Mouse (Mus musculus): ENCODE data around the gene Golga2. TPM values are rescaled to one million over a fixed set of nuclear protein-coding genes. Genes with fewer than 3 reads are reported as not detected.

Golga2 gene
- polyA plus RNA-seq (2015; fragmentation: Nextera tagmentation; extraction: Ambion mirVana) = 24.9 and 25.2 TPM in 2 replicates

GRCm38 (mm10) chr2:32287334-32287840 is at the start of gene Golga2:
TSS of gene Golga2 (plus strand) at chr2:32287384.
- Histone ChIP-seq H3K9me3 (no peaks in the 10 kb centered on the region), H3K36me3 (peaks cover 16% of the 10 kb centered on the region), H3K9ac (peak within 1 kb of the TSS; percentile 91), H3K27me3 (replicated peaks) (no peaks in the 10 kb centered on the region), H3K4me3 (replicated peaks) (peak within 1 kb of the TSS; percentile 87), H3K4me2 (peak within 1 kb of the TSS; percentile 84), H3K27ac (peak within 1 kb of the TSS; percentile 68), H3K4me1 (peaks cover 19% of the 10 kb centered on the region)
- no peak for ATAC-seq (ENCODE audit: insufficient read depth, low FRiP score, low read depth)
- WGBS = 0% methylated on average over 23 of the region's 23 CpGs

GRCm38 (mm10) chr2:32237571-32237970 is 49.6 kb upstream of the Golga2 start:
- peak overlapping the region; percentile 92 for H3K27ac ChIP-seq
- peaks cover 13% of the 10 kb centered on the region; the same call in 1 of the 2 replicates for H3K4me1 ChIP-seq
- no peaks in the 10 kb centered on the region for H3K27me3 ChIP-seq (replicated peaks)
- 26% methylated on average over 4 of the region's 4 CpGs for WGBS
- peaks cover 20% of the 10 kb centered on the region for H3K36me3 ChIP-seq
- peak overlapping the region; percentile 67 for H3K4me3 ChIP-seq (replicated peaks)
- peak overlapping the region; percentile 85 for H3K4me2 ChIP-seq
- no peak; the same call in 1 of the 2 replicates for ATAC-seq (ENCODE audit: insufficient read depth, low FRiP score, low read depth)
- H3K9ac ChIP-seq = no peak overlapping the region
- H3K9me3 ChIP-seq = no peaks in the 10 kb centered on the region

DNA sequence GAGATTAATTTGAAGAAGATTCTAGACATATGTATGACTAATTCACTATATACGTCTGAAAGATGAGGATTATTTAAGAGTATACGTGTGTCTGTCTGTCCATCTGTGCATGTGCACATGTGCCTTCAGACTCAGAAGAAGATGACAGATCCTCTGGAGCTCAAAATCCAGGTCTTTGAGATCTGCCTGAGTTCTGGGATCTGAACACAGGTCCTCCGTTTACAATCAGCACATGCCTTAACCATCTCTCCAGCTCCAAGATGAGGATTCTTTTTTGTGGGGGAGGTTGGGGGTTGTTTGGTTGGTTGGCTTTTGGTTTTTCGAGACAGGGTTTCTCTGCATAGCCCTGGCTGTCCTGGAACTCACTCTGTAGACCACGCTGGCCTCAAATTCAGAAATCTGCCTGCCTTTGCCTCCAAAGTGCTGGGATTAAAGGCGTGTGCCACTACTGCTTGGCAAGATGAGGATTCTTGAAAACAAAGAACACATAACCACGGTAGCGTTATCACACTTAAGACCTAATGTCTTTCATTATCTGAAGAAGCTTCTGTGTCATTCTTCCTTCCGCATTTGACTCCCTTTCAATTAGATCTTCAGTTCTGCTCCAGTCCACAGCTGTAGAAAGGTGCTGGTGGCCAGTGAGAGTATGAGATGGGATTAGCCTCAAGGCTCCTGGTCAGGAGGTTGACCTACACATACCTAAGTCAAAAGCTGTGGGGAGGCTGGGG is 48.3 kb upstream of the Golga2 start:
- Histone ChIP-seq H3K9me3 (no peaks in the 10 kb centered on the region), H3K27ac (no peak overlapping the region), H3K4me3 (replicated peaks) (no peak overlapping the region), H3K9ac (no peak overlapping the region), H3K27me3 (replicated peaks) (no peaks in the 10 kb centered on the region), H3K4me2 (no peak overlapping the region), H3K36me3 (peaks cover 10% of the 10 kb centered on the region; the same call in 1 of the 2 replicates), H3K4me1 (peaks cover 13% of the 10 kb centered on the region; the same call in 1 of the 2 replicates)
- 89% methylated on average over 9 of the region's 9 CpGs for WGBS
- no peak for ATAC-seq (ENCODE audit: insufficient read depth, low FRiP score, low read depth)

DNA sequence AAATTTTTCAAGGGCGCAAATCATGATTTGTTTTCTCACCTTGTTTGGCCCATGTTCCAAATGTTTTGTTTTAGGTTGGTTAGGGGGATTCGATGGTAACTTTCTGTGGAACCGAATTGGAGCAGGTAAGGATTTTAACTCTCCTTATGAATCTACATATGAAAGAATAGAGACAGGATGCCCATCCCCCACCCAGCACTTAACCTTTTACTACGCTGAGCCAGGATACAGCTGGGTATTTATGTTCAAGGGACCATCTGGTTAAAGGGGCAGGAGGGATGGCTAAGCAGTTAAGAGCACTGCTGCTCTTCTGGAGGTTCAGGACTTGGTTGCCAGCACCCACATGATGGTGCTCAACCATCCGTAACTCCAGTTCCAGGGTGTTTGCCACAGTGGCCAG is 46.6 kb upstream of the Golga2 start:
- no peak overlapping the region for H3K9ac ChIP-seq
- no peaks in the 10 kb centered on the region for H3K27me3 ChIP-seq (replicated peaks)
- H3K27ac ChIP-seq = no peak overlapping the region
- ATAC-seq (ENCODE audit: insufficient read depth, low FRiP score, low read depth) = no peak
- peaks cover 5% of the 10 kb centered on the region; the same call in 1 of the 2 replicates for H3K4me1 ChIP-seq
- peaks cover 19% of the 10 kb centered on the region; the same call in 1 of the 2 replicates for H3K36me3 ChIP-seq
- WGBS = 79% methylated on average over 5 of the region's 5 CpGs
- no peak overlapping the region for H3K4me2 ChIP-seq
- no peaks in the 10 kb centered on the region for H3K9me3 ChIP-seq
- no peak overlapping the region for H3K4me3 ChIP-seq (replicated peaks)

DNA sequence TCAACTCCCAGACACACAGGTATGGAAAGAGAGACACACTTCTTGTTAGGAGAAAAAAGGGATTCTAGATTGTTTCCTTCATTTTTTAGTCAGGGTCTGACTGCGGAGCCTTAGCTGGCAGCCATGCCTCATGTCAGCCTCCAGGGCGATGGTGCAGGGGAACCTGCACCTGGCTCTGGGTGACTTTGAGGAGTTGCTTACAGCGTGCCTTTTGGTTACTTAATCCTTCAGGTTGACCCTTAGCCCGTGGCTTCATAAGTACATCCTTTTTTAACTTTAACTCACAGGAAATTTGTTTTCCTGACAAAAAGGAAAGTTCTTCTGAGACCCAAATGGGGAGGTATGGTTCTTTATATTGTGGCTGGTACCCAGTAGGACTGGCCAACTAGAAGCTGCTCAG is 44.2 kb upstream of the Golga2 start:
- H3K36me3 ChIP-seq = peaks cover 20% of the 10 kb centered on the region
- no peaks in the 10 kb centered on the region for H3K27me3 ChIP-seq (replicated peaks)
- no peak overlapping the region for H3K4me3 ChIP-seq (replicated peaks)
- no peaks in the 10 kb centered on the region for H3K9me3 ChIP-seq
- WGBS = 84% methylated on average over 4 of the region's 4 CpGs
- no peak for ATAC-seq (ENCODE audit: insufficient read depth, low FRiP score, low read depth)
- no peak overlapping the region for H3K27ac ChIP-seq
- no peaks in the 10 kb centered on the region for H3K4me1 ChIP-seq
- no peak overlapping the region for H3K9ac ChIP-seq
- H3K4me2 ChIP-seq = no peak overlapping the region

DNA sequence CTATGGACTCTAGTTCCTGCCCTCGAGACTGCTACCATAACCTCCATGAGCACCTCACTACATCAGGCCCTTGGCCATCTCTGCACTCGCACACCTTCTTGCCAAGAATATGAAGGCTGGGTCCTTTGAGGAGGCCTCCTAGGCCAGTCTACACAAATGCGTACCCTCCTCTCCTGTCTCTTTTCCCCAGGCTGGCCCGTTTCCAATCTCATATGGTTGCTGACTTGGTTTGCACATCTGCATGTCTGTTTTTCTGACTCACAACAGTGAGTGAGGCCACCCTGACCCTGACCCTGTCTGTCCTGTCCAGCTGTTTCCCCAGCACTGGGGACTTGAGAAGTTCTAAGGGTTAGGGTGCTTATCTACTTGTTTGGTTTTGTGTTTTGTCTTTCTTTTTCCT is 40.4 kb upstream of the Golga2 start:
- H3K27me3 ChIP-seq (replicated peaks) = no peaks in the 10 kb centered on the region
- peaks cover 37% of the 10 kb centered on the region for H3K36me3 ChIP-seq
- H3K4me2 ChIP-seq = no peak overlapping the region
- no peak overlapping the region for H3K4me3 ChIP-seq (replicated peaks)
- H3K27ac ChIP-seq = no peak overlapping the region
- H3K9me3 ChIP-seq = no peaks in the 10 kb centered on the region
- H3K9ac ChIP-seq = no peak overlapping the region
- no peak for ATAC-seq (ENCODE audit: insufficient read depth, low FRiP score, low read depth)
- 81% methylated on average over 4 of the region's 4 CpGs for WGBS
- H3K4me1 ChIP-seq = no peaks in the 10 kb centered on the region

GRCm38 (mm10) chr2:32248377-32249361 is 38.5 kb upstream of the Golga2 start:
- H3K27me3 ChIP-seq (replicated peaks) = no peaks in the 10 kb centered on the region
- H3K36me3 ChIP-seq = peaks cover 39% of the 10 kb centered on the region
- H3K4me3 ChIP-seq (replicated peaks) = no peak overlapping the region
- 0 out of 2 replicates have a peak, but pooled peaks cover 4% of the 10 kb centered on the region for H3K4me1 ChIP-seq
- H3K9me3 ChIP-seq = no peaks in the 10 kb centered on the region
- WGBS = 74% methylated on average over 10 of the region's 10 CpGs
- ATAC-seq (ENCODE audit: insufficient read depth, low FRiP score, low read depth) = no peak
- no peak overlapping the region for H3K27ac ChIP-seq
- no peak overlapping the region for H3K9ac ChIP-seq
- no peak overlapping the region for H3K4me2 ChIP-seq

GRCm38 (mm10) chr2:32251791-32252527 is 35.2 kb upstream of the Golga2 start:
- Histone ChIP-seq H3K27ac (peak overlapping the region; percentile 49), H3K27me3 (replicated peaks) (no peaks in the 10 kb centered on the region), H3K9me3 (no peaks in the 10 kb centered on the region), H3K36me3 (peaks cover 44% of the 10 kb centered on the region), H3K9ac (no peak overlapping the region), H3K4me1 (0 out of 2 replicates have a peak, but pooled peaks cover 4% of the 10 kb centered on the region), H3K4me2 (no peak overlapping the region), H3K4me3 (replicated peaks) (no peak overlapping the region)
- peak; percentile 61 for ATAC-seq (ENCODE audit: insufficient read depth, low FRiP score, low read depth)
- whole genome bisulfite sequencing = 71% methylated on average over 12 of the region's 12 CpGs

DNA sequence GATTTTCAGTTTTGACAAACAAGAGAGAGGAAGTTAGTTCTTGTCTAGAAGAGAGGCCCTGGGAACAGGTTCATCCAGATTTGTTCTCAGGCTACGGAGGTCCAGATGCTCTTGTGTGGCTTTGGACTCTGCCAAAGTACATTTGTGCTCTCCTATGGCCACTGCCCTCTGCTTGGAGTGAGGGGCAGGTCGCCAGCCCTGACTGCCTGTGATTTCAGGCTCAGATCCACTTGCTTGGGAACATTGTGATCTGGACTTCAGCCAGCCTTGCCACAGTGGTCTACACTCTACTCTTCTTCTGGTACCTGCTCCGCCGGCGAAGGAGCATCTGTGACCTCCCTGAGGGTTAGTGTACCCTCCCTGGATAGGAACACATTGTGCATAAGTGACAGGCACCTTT is 34.5 kb upstream of the Golga2 start:
- Histone ChIP-seq H3K9me3 (no peaks in the 10 kb centered on the region), H3K27ac (peak overlapping the region; percentile 49), H3K36me3 (peaks cover 48% of the 10 kb centered on the region), H3K27me3 (replicated peaks) (no peaks in the 10 kb centered on the region), H3K4me3 (replicated peaks) (no peak overlapping the region), H3K4me1 (0 out of 2 replicates have a peak, but pooled peaks cover 4% of the 10 kb centered on the region), H3K9ac (no peak overlapping the region), H3K4me2 (no peak overlapping the region)
- 85% methylated on average over 5 of the region's 5 CpGs for WGBS
- ATAC-seq (ENCODE audit: insufficient read depth, low FRiP score, low read depth) = no peak; the same call in 1 of the 2 replicates

DNA sequence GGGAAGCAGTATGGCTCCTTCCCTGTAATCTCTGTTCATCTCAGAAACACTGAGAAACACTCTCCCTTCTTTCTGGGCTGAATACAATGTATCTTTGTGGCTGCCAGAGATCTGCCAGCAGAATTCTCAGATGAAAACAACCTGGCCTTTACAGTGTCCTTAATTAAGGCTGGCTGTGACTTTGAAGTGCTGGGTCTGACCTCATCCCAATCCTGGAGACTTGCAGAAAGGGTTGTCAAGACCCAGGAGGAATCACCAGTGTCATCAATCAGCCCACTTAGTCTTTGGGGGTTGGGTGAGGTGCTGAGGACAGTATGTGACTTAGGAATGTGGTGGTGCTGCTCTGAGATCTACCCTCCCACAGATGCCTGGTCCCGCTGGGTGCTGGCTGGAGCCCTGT is 33.8 kb upstream of the Golga2 start:
- 63% methylated on average over 1 of the region's 1 CpGs for WGBS
- H3K4me1 ChIP-seq = 0 out of 2 replicates have a peak, but pooled peaks cover 4% of the 10 kb centered on the region
- no peak overlapping the region for H3K9ac ChIP-seq
- no peak for ATAC-seq (ENCODE audit: insufficient read depth, low FRiP score, low read depth)
- H3K4me3 ChIP-seq (replicated peaks) = no peak overlapping the region
- H3K9me3 ChIP-seq = no peaks in the 10 kb centered on the region
- no peak overlapping the region for H3K4me2 ChIP-seq
- H3K27ac ChIP-seq = no peak overlapping the region
- peaks cover 44% of the 10 kb centered on the region for H3K36me3 ChIP-seq
- no peaks in the 10 kb centered on the region for H3K27me3 ChIP-seq (replicated peaks)

- Histone ChIP-seq H3K4me1 (peaks cover 12% of the 10 kb centered on the region), H3K27me3 (replicated peaks) (no peaks in the 10 kb centered on the region), H3K27ac (no peak overlapping the region), H3K4me3 (replicated peaks) (no peak overlapping the region), H3K9me3 (no peaks in the 10 kb centered on the region), H3K36me3 (peaks cover 37% of the 10 kb centered on the region), H3K4me2 (no peak overlapping the region), H3K9ac (no peak overlapping the region)
- no peak for ATAC-seq (ENCODE audit: insufficient read depth, low FRiP score, low read depth)
- 70% methylated on average over 5 of the region's 5 CpGs for WGBS
Observed at GRCm38 (mm10) chr2:32254563-32254962, 32.6 kb upstream of the Golga2 start.
